Mouse (Mus musculus) cerebellum, postnatal 10 days (tissue): ENCODE data around the gene Atl2.

Experiments
- DNase-seq, 2 experiments: peaks; one replicate each; pipeline ENCODE4 v3.0.0; 2021; ENCODE audit warnings: mixed read lengths in 2 of 2

The Atl2 gene

GRCm38 (mm10) chr17:79816896-79817295 lies 79.0 kb downstream of the Atl2 start:
- no peak for DNase-seq

GRCm38 (mm10) chr17:79810421-79810820 lies 85.5 kb downstream of the Atl2 start:
- DNase-seq = no peak

- no peak for DNase-seq
Measured at GRCm38 (mm10) chr17:79809491-79810316, 86.2 kb downstream of the Atl2 start.

GRCm38 (mm10) chr17:79807237-79807930 lies 88.5 kb downstream of the Atl2 start:
- DNase-seq = no peak

- DNase-seq = no peak
Measured at GRCm38 (mm10) chr17:79804747-79805146, 91.2 kb downstream of the Atl2 start.

GRCm38 (mm10) chr17:79802056-79802455 lies 93.9 kb downstream of the Atl2 start:
- peak; percentile 32 to 35 for DNase-seq

GRCm38 (mm10) chr17:79798831-79799230 lies 97.1 kb downstream of the Atl2 start:
- DNase-seq = no peak
